Mouse (Mus musculus) testis, adult 2 months (tissue): ENCODE data around the gene Rab3a.

Experiments used
- CTCF ChIP-seq: fragments of 200-500 bp; IDR thresholded peaks from 2 replicates; pipeline ENCODE4 v1.5.1; 2012; ENCODE audit warnings: low read depth, mild to moderate bottlenecking, inconsistent platforms, low read length, moderate library complexity; ENCODE audit not compliant: control insufficient read depth, insufficient read depth, insufficient replicate concordance
- POLR2A ChIP-seq: fragments of 200-500 bp; IDR thresholded peaks from 2 replicates; pipeline ENCODE4 v1.6.1; 2012; ENCODE audit warnings: low read depth, mild to moderate bottlenecking, inconsistent platforms, low read length, moderate library complexity; ENCODE audit not compliant: control insufficient read depth

DNA sequence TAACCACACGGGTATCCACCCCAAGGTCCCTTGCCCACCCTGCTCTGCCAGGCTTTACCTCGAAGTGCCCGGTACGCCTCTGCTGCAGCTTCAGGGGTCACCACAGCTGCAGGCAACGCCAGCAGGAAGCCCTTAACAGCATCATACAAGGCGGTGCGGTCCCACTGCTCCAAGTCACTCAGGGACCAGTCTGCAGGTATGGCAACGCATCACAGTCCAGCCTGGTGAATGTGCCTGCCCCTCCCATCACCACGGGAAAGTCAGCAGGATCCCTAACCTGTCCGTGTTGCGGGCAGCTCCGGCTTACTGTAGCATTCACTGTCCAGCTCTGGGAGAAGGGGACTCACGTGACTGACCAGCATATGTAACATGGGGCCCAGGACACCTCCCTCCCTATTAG is 17.6 kb downstream of the Rab3a start:
- TF ChIP-seq POLR2A, result no peak
- no peak for TF ChIP-seq CTCF
